Mouse (Mus musculus): ENCODE data around the gene Lypd6b. TPM values are rescaled to one million over a fixed set of nuclear protein-coding genes. Genes with fewer than 3 reads are reported as not detected.
A peak's percentile ranks its signal among the peaks of the same experiment; 100 is the strongest.

Gene Lypd6b
- polyA plus RNA-seq (2011; ENCODE audit: insufficient read length, low read depth, missing spikeins), result not detected in 2 replicates

- Histone ChIP-seq H3K27ac (ENCODE audit: insufficient read depth, low read length) (no peak within 1 kb of the TSS), H3K4me1 (ENCODE audit: control insufficient read depth, insufficient read depth, low read length) (no peaks in the 10 kb centered on the region), H3K4me3 (ENCODE audit: insufficient read depth, low read length) (peak within 1 kb of the TSS; percentile 39)
- TF ChIP-seq CTCF (IDR thresholded peaks at IDR 0.05; ENCODE audit: borderline replicate concordance, insufficient read depth, low read length) (no peak), POLR2A (IDR thresholded peaks at IDR 0.05; ENCODE audit: low read depth, low read length) (no peak)
These were observed at the start of gene Lypd6b for GRCm38 (mm10) chr2:49787376-49788050. Lypd6b (plus strand) TSS chr2:49787688.

GRCm38 (mm10) chr2:49739046-49739445, 48.4 kb upstream of the Lypd6b start:
- Histone ChIP-seq H3K4me3 (ENCODE audit: insufficient read depth, low read length) (no peak overlapping the region), H3K4me1 (ENCODE audit: control insufficient read depth, insufficient read depth, low read length) (peaks cover 13% of the 10 kb centered on the region), H3K27ac (ENCODE audit: insufficient read depth, low read length) (no peak overlapping the region)
- TF ChIP-seq CTCF (IDR thresholded peaks at IDR 0.05; ENCODE audit: borderline replicate concordance, insufficient read depth, low read length) (no peak), POLR2A (IDR thresholded peaks at IDR 0.05; ENCODE audit: low read depth, low read length) (no peak)

- TF ChIP-seq CTCF (IDR thresholded peaks at IDR 0.05; ENCODE audit: borderline replicate concordance, insufficient read depth, low read length) (no peak), POLR2A (IDR thresholded peaks at IDR 0.05; ENCODE audit: low read depth, low read length) (no peak)
- no peak overlapping the region for H3K4me3 ChIP-seq (ENCODE audit: insufficient read depth, low read length)
- no peak overlapping the region for H3K27ac ChIP-seq (ENCODE audit: insufficient read depth, low read length)
- H3K4me1 ChIP-seq (ENCODE audit: control insufficient read depth, insufficient read depth, low read length), result peaks cover 19% of the 10 kb centered on the region
These were observed 46.5 kb upstream of the Lypd6b start for GRCm38 (mm10) chr2:49741026-49741425.

GRCm38 (mm10) chr2:49741895-49742734, 45.4 kb upstream of the Lypd6b start:
- Histone ChIP-seq H3K27ac (ENCODE audit: insufficient read depth, low read length) (no peak overlapping the region), H3K4me3 (ENCODE audit: insufficient read depth, low read length) (no peak overlapping the region), H3K4me1 (ENCODE audit: control insufficient read depth, insufficient read depth, low read length) (peaks cover 19% of the 10 kb centered on the region)
- TF ChIP-seq CTCF (IDR thresholded peaks at IDR 0.05; ENCODE audit: borderline replicate concordance, insufficient read depth, low read length), result no peak
- no peak for TF ChIP-seq POLR2A (IDR thresholded peaks at IDR 0.05; ENCODE audit: low read depth, low read length)

GRCm38 (mm10) chr2:49742919-49743318, 44.6 kb upstream of the Lypd6b start:
- Histone ChIP-seq H3K4me1 (ENCODE audit: control insufficient read depth, insufficient read depth, low read length) (peaks cover 19% of the 10 kb centered on the region), H3K4me3 (ENCODE audit: insufficient read depth, low read length) (no peak overlapping the region), H3K27ac (ENCODE audit: insufficient read depth, low read length) (no peak overlapping the region)
- no peak for TF ChIP-seq POLR2A (IDR thresholded peaks at IDR 0.05; ENCODE audit: low read depth, low read length)
- TF ChIP-seq CTCF (IDR thresholded peaks at IDR 0.05; ENCODE audit: borderline replicate concordance, insufficient read depth, low read length), result no peak

DNA sequence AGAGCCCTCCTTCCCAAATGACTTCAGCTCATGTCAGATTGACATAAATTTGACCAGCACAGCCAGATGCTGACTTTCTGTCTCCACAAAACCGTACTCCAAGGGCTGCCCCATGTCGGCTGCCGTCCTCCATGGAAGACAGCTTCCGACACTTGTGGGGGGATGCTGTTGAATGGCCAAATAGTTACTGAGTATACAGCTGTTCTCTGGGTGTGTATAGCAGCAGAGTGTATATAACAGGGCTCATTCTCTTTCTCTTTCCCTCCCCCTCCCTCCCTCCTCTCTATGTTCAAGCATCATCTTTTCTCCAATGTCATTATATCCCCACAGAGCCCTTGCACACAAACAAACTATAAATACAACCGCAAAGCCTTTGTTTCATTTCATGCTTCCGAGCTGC, 43.7 kb upstream of the Lypd6b start:
- Histone ChIP-seq H3K27ac (ENCODE audit: insufficient read depth, low read length) (peak overlapping the region; percentile 43), H3K4me3 (ENCODE audit: insufficient read depth, low read length) (no peak overlapping the region), H3K4me1 (ENCODE audit: control insufficient read depth, insufficient read depth, low read length) (peaks cover 19% of the 10 kb centered on the region)
- no peak for TF ChIP-seq CTCF (IDR thresholded peaks at IDR 0.05; ENCODE audit: borderline replicate concordance, insufficient read depth, low read length)
- TF ChIP-seq POLR2A (IDR thresholded peaks at IDR 0.05; ENCODE audit: low read depth, low read length), result no peak

GRCm38 (mm10) chr2:49744251-49745093, 43.0 kb upstream of the Lypd6b start:
- Histone ChIP-seq H3K4me1 (ENCODE audit: control insufficient read depth, insufficient read depth, low read length) (peaks cover 19% of the 10 kb centered on the region), H3K27ac (ENCODE audit: insufficient read depth, low read length) (peak overlapping the region; percentile 43), H3K4me3 (ENCODE audit: insufficient read depth, low read length) (no peak overlapping the region)
- TF ChIP-seq POLR2A (IDR thresholded peaks at IDR 0.05; ENCODE audit: low read depth, low read length) (no peak), CTCF (IDR thresholded peaks at IDR 0.05; ENCODE audit: borderline replicate concordance, insufficient read depth, low read length) (no peak)

- Histone ChIP-seq H3K27ac (ENCODE audit: insufficient read depth, low read length) (0 out of 2 replicates have a peak overlapping the region, but pooled peaks have one; percentile 43), H3K4me1 (ENCODE audit: control insufficient read depth, insufficient read depth, low read length) (peaks cover 19% of the 10 kb centered on the region), H3K4me3 (ENCODE audit: insufficient read depth, low read length) (no peak overlapping the region)
- no peak for TF ChIP-seq CTCF (IDR thresholded peaks at IDR 0.05; ENCODE audit: borderline replicate concordance, insufficient read depth, low read length)
- TF ChIP-seq POLR2A (IDR thresholded peaks at IDR 0.05; ENCODE audit: low read depth, low read length), result no peak
These were observed 42.2 kb upstream of the Lypd6b start for GRCm38 (mm10) chr2:49745094-49745781.

DNA sequence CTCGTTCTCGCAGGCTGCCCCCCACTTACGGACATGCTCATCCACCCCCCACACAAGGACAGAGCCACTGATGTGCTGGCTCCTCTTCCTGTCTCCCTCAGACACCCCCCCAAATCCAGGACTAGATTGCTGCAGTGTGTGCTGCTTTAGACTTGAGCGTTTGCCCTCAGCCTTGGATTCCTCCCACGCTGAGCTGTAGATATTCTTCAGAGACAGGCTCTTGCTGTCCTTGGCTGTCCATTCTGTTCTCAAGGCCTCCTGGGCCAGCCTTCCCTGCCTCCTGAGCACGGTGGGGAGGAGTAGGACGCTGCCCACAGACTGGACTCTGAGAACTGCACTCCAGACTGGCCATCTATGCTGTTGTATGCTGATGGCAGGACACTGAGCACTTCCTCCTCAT, 40.5 kb upstream of the Lypd6b start:
- TF ChIP-seq POLR2A (IDR thresholded peaks at IDR 0.05; ENCODE audit: low read depth, low read length), result no peak
- no peak for TF ChIP-seq CTCF (IDR thresholded peaks at IDR 0.05; ENCODE audit: borderline replicate concordance, insufficient read depth, low read length)
- H3K4me3 ChIP-seq (ENCODE audit: insufficient read depth, low read length), result no peak overlapping the region
- H3K27ac ChIP-seq (ENCODE audit: insufficient read depth, low read length), result no peak overlapping the region
- H3K4me1 ChIP-seq (ENCODE audit: control insufficient read depth, insufficient read depth, low read length), result peaks cover 17% of the 10 kb centered on the region
